Mouse (Mus musculus) T-helper 17 cell (primary cell): ENCODE measurements at regions not wholly inside any gene's neighbourhood (a gene's known extent, or its start where the extent isn't known, plus 50 kb on each side); places are given as distances from the start of the nearest gene placed in this dataset.

Experiments used
- in situ Hi-C, 2 experiments: fragments of 300-600 bp; cut with MboI, MseI; formaldehyde crosslinking; loops; 1 replicate in 1 of 2; 2 replicates in 1 of 2; pipeline ENCODE4 v1.15.1; 2025; ENCODE audit warnings: high pct_unique_total_duplicates in 2 of 2

GRCm38 (mm10) chr8:55114160-55114559 is 159.5 kb downstream of the Gpm6a start:
- in situ Hi-C loops, result loop anchor here (25.0 kb wide), 15 partner anchors 498 to 1898 kb away; partner anchors contain the start of gene Hpgd (in 1 of the 2)

- in situ Hi-C loops, result loop anchor here (5.0 to 25.0 kb wide), 16 partner anchors 401 to 1896 kb away; partner anchors contain the start of gene Hpgd (in 1 of the 2)
Observed at GRCm38 (mm10) chr8:55116357-55116756, 161.7 kb downstream of the Gpm6a start.
